Mouse (Mus musculus): ENCODE data around the gene Gcc1. TPM values are rescaled to one million over a fixed set of nuclear protein-coding genes. Genes with fewer than 3 reads are reported as not detected.

Gcc1 gene
- polyA plus RNA-seq, 1 experiment from 2014 or later = 9.5 TPM

DNA sequence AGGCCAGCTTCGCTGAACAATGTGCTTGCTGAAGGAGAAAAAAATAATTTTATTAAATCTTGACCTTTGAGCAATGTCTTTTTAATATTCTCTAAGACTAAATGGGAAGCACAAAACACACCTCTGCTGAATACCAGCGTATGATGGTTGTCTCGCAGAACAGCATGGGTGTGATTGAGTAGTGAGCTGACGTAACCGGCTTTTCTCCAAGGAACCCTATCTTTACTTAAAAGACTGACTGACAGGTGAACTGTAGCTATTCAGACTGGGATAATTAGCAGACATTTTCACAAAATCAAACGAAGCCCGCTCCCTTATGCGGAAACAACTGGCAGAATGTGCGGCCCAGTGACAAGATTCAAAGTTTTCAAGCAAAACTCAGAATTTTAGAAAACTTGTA is 60.6 kb downstream of the Gcc1 start:
- H3K27ac ChIP-seq = no peak overlapping the region
- H3K4me1 ChIP-seq (replicated peaks; ENCODE audit: insufficient read depth, low read length) = no peaks in the 10 kb centered on the region
- WGBS = 93% methylated on average over 9 of the region's 9 CpGs
- TF ChIP-seq CTCF (IDR thresholded peaks at IDR 0.05; ENCODE audit: low read depth) = no peak
- H3K4me3 ChIP-seq (replicated peaks; ENCODE audit: low read depth, low read length) = no peak overlapping the region
- no peak overlapping the region for H3K4me2 ChIP-seq (ENCODE audit: low read length)
- H3K36me3 ChIP-seq (ENCODE audit: insufficient read depth, low read length) = no peaks in the 10 kb centered on the region
- H3K27me3 ChIP-seq (ENCODE audit: insufficient read depth, low read length) = no peaks in the 10 kb centered on the region
- no peak overlapping the region for H3K9ac ChIP-seq (ENCODE audit: low read depth, low read length)
- no peaks in the 10 kb centered on the region for H3K9me3 ChIP-seq (replicated peaks; ENCODE audit: low read length)
- DNase-seq (ENCODE audit: low spot score) (no peak), ATAC-seq (replicated peaks; ENCODE audit: low FRiP score, low read depth) (no peak)

Other genes starting within 250 kb of the Gcc1 start
- 19.6 and 24.4 TPM in 2 replicates for gene Zfp800, start 30.4 kb downstream of the Gcc1 start, polyA plus RNA-seq (2015; fragmentation: Nextera tagmentation; extraction: Ambion mirVana)
- 330 and 338 TPM in 2 replicates for gene Arf5, start 4.8 kb downstream of the Gcc1 start, polyA plus RNA-seq (2015; fragmentation: Nextera tagmentation; extraction: Ambion mirVana)
- gene Fscn3, start 601 bp downstream of the Gcc1 start, polyA plus RNA-seq (2015; fragmentation: Nextera tagmentation; extraction: Ambion mirVana) = not detected in 2 replicates
- not detected in 2 replicates for gene Pax4, start 21.0 kb upstream of the Gcc1 start, polyA plus RNA-seq (2015; fragmentation: Nextera tagmentation; extraction: Ambion mirVana)
- gene Snd1, start 46.7 kb upstream of the Gcc1 start, polyA plus RNA-seq (2015; fragmentation: Nextera tagmentation; extraction: Ambion mirVana) = 79.3 and 90.8 TPM in 2 replicates

Data from kidney, postnatal 0 days (tissue).